Mouse (Mus musculus): ENCODE data around the gene Piezo1.

The Piezo1 gene

GRCm38 (mm10) chr8:122497016-122497734 lies 54.0 kb downstream of the Piezo1 start:
- DNase-seq (ENCODE audit: low spot score) = no peak

DNA sequence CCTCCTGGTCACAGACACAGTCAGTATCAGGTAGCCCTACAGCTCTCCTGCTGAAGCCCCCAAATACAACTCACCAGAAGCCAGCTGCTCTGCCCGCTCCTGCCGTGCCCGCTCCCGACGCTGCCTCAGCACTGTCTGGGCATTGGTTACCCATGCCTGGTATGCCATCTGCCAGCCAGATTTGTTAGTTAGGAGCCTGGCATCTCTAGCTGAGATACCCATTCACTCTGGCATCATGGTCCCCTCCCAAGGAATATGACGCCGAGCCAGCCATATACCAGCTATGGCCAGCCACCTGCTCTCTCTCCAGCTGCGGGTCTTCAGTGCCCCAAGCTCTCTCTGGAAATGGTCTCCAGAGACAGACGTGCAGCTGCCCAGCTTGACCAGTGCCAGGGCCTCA lies 62.7 kb downstream of the Piezo1 start:
- no peak for DNase-seq (ENCODE audit: low spot score)

GRCm38 (mm10) chr8:122484831-122485230 lies 66.3 kb downstream of the Piezo1 start:
- DNase-seq (ENCODE audit: low spot score) = no peak

GRCm38 (mm10) chr8:122483877-122484276 lies 67.3 kb downstream of the Piezo1 start:
- DNase-seq (ENCODE audit: low spot score) = no peak

- DNase-seq (ENCODE audit: low spot score) = no peak
Measured at GRCm38 (mm10) chr8:122482448-122482847, 68.7 kb downstream of the Piezo1 start.

DNA sequence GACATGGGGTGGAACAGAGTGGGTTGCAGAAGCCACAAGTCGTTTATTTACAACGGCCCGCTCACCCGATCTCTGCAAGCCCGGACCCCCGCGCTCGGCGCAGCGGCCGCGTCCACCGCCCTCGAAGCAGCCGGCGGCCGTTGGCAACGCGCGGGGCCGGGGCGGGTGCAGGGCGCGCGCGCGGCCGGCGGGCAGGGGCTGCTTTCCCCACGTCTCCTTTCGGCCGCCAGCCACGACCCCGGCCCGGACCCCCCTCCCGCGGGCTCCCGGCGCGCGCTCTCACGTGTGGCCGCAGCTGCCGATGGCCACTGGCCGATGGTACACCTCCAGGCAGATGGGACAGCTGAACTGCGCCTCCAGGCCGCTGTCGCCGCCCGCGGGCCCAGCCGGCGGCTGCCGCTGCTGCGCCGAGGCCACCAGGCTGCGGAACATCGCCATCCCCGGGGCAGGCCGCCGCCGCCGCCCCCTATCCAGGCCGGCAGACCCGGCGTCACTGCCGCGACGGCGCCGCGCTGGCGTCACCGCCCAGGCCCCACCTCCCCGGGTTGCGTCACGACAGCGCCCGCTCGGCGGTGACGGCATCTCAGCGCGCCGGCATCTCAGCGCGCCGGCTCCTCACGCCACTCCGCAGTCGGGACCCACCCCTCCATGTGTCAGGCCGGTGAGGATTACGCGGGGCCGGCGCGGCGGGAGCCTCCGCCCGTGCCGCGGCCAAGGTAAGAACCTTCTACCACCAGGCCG lies 75.4 kb downstream of the Piezo1 start, which contains the start of the genes Rnf166 and Ctu2:
TSS of gene Rnf166 (minus strand) at position 485 of the 741 bp plus-strand sequence.
TSS of gene Ctu2 (plus strand) at position 564 of the 741 bp plus-strand sequence.
- peak; percentile 84 for DNase-seq (ENCODE audit: low spot score)

GRCm38 (mm10) chr8:122474951-122475560 lies 76.1 kb downstream of the Piezo1 start:
- peak; percentile 82 for DNase-seq (ENCODE audit: low spot score)

GRCm38 (mm10) chr8:122473911-122474421 lies 77.2 kb downstream of the Piezo1 start:
- DNase-seq (ENCODE audit: low spot score) = no peak

DNA sequence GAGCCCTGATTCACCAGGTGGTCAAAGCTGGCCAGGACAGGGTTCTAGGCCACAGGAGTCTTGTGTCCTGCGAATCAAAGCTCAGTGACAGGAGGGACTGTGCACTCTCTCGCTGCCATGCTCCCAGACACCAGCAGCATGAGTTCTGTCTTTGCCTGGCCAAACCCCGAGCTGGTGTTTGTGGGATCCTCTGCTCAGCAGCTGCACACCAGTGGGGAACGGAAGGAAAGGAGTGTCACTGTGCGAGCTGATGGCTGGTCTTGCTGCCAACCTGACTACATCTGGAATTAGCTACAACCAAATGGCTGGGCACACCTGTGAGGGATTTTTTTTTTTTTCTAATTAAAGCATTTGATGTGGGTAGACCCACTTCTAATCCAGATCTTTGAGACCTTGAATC lies 80.4 kb downstream of the Piezo1 start:
- DNase-seq (ENCODE audit: low spot score) = no peak

DNA sequence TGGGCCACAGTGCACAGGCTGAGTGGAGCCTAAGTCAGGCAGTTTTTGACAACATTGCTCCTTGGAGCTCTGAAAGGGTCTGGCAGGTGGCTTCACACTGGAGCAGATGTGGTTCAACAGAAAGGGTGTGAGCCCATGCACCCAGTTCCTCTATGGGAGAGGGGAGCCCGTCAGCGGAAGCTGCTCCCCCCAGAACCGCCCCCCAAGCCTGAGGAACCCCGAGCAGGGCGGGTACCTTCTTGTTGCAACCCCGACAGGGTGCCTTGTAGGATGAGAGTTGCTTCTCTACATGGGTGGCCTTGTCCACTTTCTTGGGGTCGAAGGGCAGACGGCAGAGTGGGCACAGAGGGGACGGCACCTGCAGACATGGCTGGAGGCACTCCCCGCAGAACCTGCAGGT lies 81.2 kb downstream of the Piezo1 start:
- no peak for DNase-seq (ENCODE audit: low spot score)

GRCm38 (mm10) chr8:122469407-122469806 lies 81.7 kb downstream of the Piezo1 start:
- DNase-seq (ENCODE audit: low spot score) = no peak

GRCm38 (mm10) chr8:122467816-122468215 lies 83.3 kb downstream of the Piezo1 start:
- DNase-seq (ENCODE audit: low spot score) = no peak

GRCm38 (mm10) chr8:122464985-122465384 lies 86.1 kb downstream of the Piezo1 start:
- no peak for DNase-seq (ENCODE audit: low spot score)

DNA sequence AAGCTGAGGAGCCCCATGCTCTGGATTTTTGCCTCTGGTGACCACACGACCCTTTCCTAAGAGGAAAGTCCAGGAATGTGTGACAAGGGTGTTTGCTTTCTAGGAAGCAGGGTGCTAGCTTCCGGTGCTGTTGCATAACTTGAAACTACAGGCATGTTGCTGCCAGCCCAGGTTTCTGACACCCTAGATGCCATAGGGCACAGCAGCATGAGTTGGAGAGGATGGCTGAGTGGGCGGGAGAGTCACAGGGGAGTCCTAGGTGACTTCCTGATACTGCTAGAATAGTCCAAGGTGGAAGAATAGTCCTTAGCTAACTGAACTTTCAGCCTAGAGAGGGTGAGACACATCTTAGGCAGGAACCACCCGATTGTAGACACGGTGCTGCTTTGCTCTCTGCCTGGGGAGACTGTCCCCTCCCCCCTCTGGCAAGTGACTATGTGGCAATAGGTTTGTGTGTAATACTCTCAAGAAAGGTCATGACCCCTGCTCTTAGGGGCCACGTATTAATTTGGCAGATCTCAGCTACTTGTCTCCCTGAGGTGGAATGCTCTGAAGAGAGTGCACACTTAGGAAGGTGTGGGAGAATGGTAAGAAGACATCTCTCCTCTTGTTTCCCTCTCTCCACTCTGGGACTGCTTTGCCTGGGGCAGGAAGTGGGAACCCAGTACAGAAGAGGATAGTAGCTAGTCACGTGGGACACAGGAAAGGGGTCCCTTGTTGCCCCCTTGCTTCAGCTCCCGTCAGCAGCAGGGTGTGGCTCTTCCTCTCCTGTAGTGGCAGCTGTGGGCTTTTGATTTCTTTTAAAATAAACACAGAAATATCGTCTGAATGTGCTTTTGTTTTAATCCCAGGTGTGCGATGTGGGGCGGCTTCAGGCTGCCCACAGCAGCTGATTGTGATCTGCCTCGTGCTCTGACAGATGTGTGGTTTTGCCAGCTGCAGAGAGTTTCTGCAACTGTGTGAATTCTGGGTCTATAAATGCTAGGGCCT lies 87.2 kb downstream of the Piezo1 start:
- peak; percentile 57 for DNase-seq (ENCODE audit: low spot score)

DNA sequence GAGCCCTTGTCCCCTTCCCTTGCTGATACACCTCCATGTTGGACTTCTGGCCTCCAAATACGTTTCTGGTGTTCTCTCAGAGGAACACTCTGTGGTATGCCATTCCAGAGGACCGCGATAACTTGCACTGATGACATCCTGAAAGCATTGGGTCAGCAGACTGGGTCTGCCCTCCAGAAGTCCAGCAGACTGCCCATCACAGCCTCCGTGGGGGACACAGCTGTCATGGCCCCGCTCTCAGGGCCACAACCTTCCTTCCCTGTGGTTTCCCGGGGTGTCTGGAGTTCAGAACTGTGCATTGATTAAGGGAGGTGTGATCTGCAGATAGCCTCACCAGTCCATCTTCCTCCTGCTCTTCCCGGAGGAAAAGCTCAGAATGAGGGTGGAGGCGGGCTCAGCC lies 88.6 kb downstream of the Piezo1 start:
- DNase-seq (ENCODE audit: low spot score) = no peak

- DNase-seq (ENCODE audit: low spot score) = no peak
Measured at GRCm38 (mm10) chr8:122461473-122462148, 89.5 kb downstream of the Piezo1 start.

GRCm38 (mm10) chr8:122460524-122461472 lies 90.3 kb downstream of the Piezo1 start, which contains the start of gene Snai3:
Gene Snai3 (minus strand): TSS chr8:122460733.
- peak; percentile 27 for DNase-seq (ENCODE audit: low spot score)

- DNase-seq (ENCODE audit: low spot score) = no peak
Measured at GRCm38 (mm10) chr8:122459990-122460389, 91.1 kb downstream of the Piezo1 start.

DNA sequence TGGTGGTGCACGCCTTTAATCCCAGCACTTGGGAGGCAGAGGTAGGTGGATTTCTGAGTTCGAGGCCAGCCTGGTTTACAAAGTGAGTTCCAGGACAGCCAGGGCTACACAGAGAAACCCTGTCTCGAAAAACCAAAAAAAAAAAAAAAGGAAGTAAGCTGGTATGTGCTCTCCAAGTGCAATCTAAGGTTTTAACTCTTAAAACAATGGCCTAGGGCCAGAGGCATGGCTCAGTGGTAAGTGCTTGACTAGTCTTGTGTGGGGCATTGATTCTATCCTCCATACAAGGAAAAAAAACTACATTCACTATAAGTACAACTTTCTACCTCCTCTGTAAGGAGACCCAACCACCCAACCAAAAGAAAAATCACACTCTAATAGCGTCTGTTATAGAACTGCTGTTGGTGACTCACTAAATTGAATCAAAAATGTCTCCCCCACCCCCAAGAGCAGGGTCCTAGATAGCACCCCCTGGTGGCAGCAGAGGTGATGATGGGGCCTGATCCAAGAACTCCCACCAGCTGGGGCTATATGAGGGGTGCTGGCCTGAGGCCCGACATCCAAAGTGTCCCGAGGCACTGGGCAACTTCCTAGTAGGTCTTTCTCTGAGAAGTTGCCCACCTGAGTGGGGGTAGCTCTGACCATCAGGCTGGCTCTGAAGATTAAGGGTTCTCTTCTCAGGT lies 91.8 kb downstream of the Piezo1 start:
- DNase-seq (ENCODE audit: low spot score) = no peak

All from adipocyte (in vitro differentiated cells).